Mouse (Mus musculus): ENCODE data around the gene Rpgrip1l.

Rpgrip1l gene

DNA sequence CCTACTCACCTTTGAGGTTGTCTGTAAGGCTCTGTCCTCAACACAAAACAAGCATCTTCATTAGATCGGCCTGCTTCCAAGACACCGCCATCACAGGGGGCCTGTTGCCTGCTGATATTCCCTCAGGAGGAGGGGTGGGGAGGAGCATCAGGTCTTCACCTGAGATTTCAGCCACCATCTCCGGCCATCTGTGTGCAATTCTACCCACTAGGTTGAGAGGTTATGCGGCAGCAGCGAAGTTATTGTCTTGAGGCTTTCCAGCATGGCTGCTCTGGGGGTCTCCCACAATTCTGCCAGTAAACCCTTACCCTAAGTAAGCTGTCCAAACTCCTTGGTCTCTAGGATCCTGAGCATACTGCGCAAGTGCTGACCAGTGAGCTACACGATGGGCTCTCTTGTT is 113.2 kb downstream of the Rpgrip1l start, which contains the start of gene Aktip:
TSS of gene Aktip (minus strand) at position 101 of the 400 bp plus-strand sequence.
- no peak for DNase-seq

- DNase-seq: no peak
Measured at GRCm38 (mm10) chr8:91198036-91198435, 115.0 kb downstream of the Rpgrip1l start.

DNA sequence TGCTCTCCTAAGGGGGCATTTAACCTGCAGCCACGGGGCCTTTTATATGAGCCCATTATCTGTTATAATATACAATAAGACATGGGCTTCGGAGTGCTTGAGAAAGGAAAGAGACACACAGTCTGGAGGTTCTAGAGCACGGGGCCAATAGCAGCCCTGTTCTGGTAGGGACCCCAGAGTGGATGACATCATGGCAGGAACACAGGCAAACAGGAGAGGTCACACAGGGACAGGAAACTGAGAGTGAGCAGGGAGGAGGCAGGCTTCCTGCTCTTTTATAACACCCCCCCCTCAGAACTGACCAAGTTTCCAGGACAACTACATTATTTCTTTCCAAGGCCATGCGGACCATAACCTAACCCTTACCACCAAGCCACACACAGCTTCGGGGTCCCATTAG is 115.8 kb downstream of the Rpgrip1l start:
- no peak for DNase-seq

GRCm38 (mm10) chr8:91196661-91197060 is 116.4 kb downstream of the Rpgrip1l start:
- DNase-seq: no peak

- DNase-seq: no peak
Measured at GRCm38 (mm10) chr8:91194081-91194480, 119.0 kb downstream of the Rpgrip1l start.

DNA sequence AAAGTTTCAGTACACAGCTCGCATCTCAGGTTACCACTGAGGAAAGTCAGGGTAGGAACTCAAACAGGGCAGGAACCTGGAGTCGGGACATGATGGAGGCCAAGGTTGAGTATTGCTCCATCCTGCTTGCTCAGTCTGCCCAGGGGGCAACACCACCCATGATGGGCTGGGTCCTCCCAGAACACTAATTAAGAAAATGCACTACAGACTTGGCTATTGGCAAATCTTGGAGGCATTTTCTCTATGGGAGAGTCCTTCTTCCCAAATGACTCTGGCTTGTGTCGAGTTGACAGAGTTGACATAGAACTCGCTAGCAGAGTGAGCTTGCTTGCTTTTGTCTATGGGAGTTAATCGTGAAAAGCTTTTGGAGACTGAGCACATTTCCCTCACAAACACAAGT is 120.1 kb downstream of the Rpgrip1l start:
- no peak for DNase-seq

- DNase-seq: peak; percentile 20 to 28
Measured at GRCm38 (mm10) chr8:91190816-91191340, 122.2 kb downstream of the Rpgrip1l start.

- DNase-seq: no peak
Measured at GRCm38 (mm10) chr8:91188152-91188551, 124.9 kb downstream of the Rpgrip1l start.

- no peak for DNase-seq
Measured at GRCm38 (mm10) chr8:91186372-91186771, 126.7 kb downstream of the Rpgrip1l start.

GRCm38 (mm10) chr8:91177708-91178107 is 135.4 kb downstream of the Rpgrip1l start:
- DNase-seq: no peak

- no peak for DNase-seq
Measured at GRCm38 (mm10) chr8:91176176-91176575, 136.9 kb downstream of the Rpgrip1l start.

GRCm38 (mm10) chr8:91171605-91172004 is 141.5 kb downstream of the Rpgrip1l start:
- DNase-seq: no peak

DNA sequence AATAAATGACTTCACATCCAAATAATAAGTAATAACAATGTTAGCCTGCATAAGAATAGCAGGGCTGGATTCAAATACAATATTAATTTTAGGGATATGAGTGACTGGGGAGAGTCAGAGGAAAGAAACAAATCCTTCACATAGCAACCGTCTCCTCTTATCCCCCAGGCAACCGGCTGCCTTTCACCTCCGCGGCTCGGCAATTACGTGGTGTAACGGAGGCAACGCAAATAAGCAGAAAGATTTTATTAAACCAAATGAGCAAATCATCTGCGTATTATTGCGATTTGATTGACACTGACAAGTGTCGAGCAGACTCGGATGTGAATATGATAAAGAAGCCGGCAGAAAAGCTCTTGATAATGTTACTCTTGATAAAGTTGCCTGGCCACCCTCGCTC is 142.1 kb downstream of the Rpgrip1l start:
- DNase-seq: no peak

DNA sequence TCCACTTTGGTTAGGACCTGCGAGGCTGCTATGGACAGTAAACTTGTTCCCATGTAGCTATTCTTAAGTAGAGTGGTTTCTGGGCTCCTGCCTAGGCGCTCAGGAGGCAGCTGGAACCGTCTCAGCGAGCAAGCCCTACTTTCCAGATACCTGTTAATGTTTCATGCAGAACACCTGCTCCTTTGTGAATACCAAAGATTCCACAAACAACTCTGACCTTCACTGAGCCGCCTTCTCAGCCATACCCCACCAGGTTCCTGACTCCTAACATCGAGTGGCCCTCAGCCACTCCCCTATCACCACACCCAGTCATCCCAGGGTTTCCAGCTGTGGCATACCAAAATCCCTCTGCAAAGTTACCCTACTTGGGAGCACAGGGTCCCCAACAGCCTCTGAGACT is 142.9 kb downstream of the Rpgrip1l start:
- DNase-seq: no peak
